Mouse (Mus musculus): Measurements from ENCODE around the gene Gtf2e1.

DNA sequence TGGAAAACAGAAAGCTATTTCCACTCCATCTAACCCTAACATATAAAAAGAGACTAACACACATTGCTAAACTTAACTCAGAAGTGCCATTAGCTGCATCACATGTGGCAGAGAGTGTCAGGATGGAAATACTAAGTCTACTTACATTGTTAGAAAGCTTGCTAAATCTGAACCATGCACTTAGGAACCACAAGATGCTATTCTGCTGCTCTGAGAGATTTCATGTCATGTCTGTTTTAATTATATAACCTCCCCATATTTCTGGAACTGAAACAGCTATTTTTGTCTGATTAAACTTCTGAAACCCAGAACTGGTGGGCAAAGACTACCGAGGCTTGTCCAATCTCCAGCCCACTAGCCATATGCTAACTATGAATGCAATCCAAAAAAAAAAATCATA lies 7.5 kb downstream of the Gtf2e1 start:
- TF ChIP-seq E2F4 (IDR thresholded peaks at IDR 0.05; ENCODE audit: insufficient read depth) = no peak
- no peak for TF ChIP-seq TCF3 (IDR thresholded peaks at IDR 0.05; ENCODE audit: insufficient read length, low read depth)
- no peak for TF ChIP-seq POLR2A (IDR thresholded peaks at IDR 0.05; ENCODE audit: insufficient read length, low read depth)
- TF ChIP-seq MAX (IDR thresholded peaks at IDR 0.05; ENCODE audit: low read depth) = no peak
- no peak for TF ChIP-seq POLR2AphosphoS2 (IDR thresholded peaks at IDR 0.05; ENCODE audit: insufficient read length, low read depth)
- no peak for TF ChIP-seq TCF12 (IDR thresholded peaks at IDR 0.05; ENCODE audit: insufficient read depth, poor library complexity, severe bottlenecking)
- no peak for TF ChIP-seq SRF (IDR thresholded peaks at IDR 0.05; ENCODE audit: control insufficient read depth, insufficient read length, low read depth)
- TF ChIP-seq USF1 (IDR thresholded peaks at IDR 0.05; ENCODE audit: low read depth) = no peak
- TF ChIP-seq MYOG (IDR thresholded peaks at IDR 0.05; ENCODE audit: control insufficient read depth in 1 of 3, insufficient read depth in 1 of 3, insufficient read length in 2 of 3, low read depth in 2 of 3) = no peak
